Mouse (Mus musculus): ENCODE results near the gene E430018J23Rik. TPM values are rescaled to one million over a fixed set of nuclear protein-coding genes. Genes with fewer than 3 reads are reported as not detected.

E430018J23Rik gene
- total and polyA plus RNA-seq, 3 experiments = 2.2 to 7.3 (median 7.2) TPM

GRCm38 (mm10) chr7:127358472-127358871 is 35.0 kb downstream of the E430018J23Rik start:
- H3K4me3 ChIP-seq (ENCODE audit: low read depth, low read length) = no peak overlapping the region
- TF ChIP-seq CTCF (IDR thresholded peaks at IDR 0.05; ENCODE audit: low read depth, low read length) = no peak
- no peak for TF ChIP-seq GATA1 (IDR thresholded peaks at IDR 0.05; ENCODE audit: borderline replicate concordance, low read length)
- TF ChIP-seq POLR2AphosphoS5 (IDR thresholded peaks at IDR 0.05; ENCODE audit: insufficient replicate concordance, low read depth, low read length) = no peak
- no peak for TF ChIP-seq GATA2 (IDR thresholded peaks at IDR 0.05; ENCODE audit: borderline replicate concordance, low read depth, low read length)
- no peak for TF ChIP-seq TAL1 (conservative IDR thresholded peaks at IDR 0.05; ENCODE audit: low read depth, low read length)
- ATAC-seq (ENCODE audit: extremely low read depth, insufficient number of reproducible peaks, low FRiP score, poor library complexity, severe bottlenecking) = no peak
- H3K36me3 ChIP-seq (replicated peaks) = no peaks in the 10 kb centered on the region
- peaks cover 28% of the 10 kb centered on the region for H3K27me3 ChIP-seq (ENCODE audit: insufficient read depth, low read length)
- H3K9me3 ChIP-seq (replicated peaks) = 0 out of 2 replicates have a peak, but pooled peaks cover under 1% of the 10 kb centered on the region
- H3K4me1 ChIP-seq (ENCODE audit: insufficient read depth, low read depth, low read length) = peaks cover 10% of the 10 kb centered on the region
- DNase-seq (ENCODE audit: low spot score) = no peak

DNA sequence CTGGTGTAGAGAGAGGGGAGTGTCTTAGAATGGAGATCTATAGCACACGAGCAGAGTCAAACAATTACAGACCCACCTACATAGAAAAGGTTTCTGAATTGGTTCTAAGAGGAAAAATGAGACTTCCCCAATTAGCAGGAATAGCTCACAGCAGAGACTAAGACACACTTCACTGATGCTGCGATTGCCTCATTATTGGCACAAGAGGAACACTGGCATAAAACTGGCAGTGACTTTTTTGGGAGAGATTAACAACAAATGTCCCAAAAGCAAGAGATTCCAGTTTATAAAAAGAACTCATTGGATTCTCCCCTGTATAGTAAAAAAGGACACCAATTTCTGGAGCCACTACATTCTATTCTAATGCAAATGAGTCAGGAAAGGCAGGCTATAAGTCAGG is 35.6 kb downstream of the E430018J23Rik start:
- Histone ChIP-seq H3K27me3 (ENCODE audit: insufficient read depth, low read length) (peaks cover 25% of the 10 kb centered on the region), H3K36me3 (replicated peaks) (no peaks in the 10 kb centered on the region), H3K4me3 (ENCODE audit: low read depth, low read length) (no peak overlapping the region), H3K9me3 (replicated peaks) (0 out of 2 replicates have a peak, but pooled peaks cover 2% of the 10 kb centered on the region), H3K4me1 (ENCODE audit: insufficient read depth, low read depth, low read length) (peaks cover 8% of the 10 kb centered on the region)
- DNase-seq (ENCODE audit: low spot score) = no peak
- TF ChIP-seq POLR2AphosphoS5 (IDR thresholded peaks at IDR 0.05; ENCODE audit: insufficient replicate concordance, low read depth, low read length) = no peak
- TF ChIP-seq TAL1 (conservative IDR thresholded peaks at IDR 0.05; ENCODE audit: low read depth, low read length) = no peak
- no peak for TF ChIP-seq GATA2 (IDR thresholded peaks at IDR 0.05; ENCODE audit: borderline replicate concordance, low read depth, low read length)
- no peak for TF ChIP-seq GATA1 (IDR thresholded peaks at IDR 0.05; ENCODE audit: borderline replicate concordance, low read length)
- no peak for ATAC-seq (ENCODE audit: extremely low read depth, insufficient number of reproducible peaks, low FRiP score, poor library complexity, severe bottlenecking)

- no peak for DNase-seq (ENCODE audit: low spot score)
- ATAC-seq (ENCODE audit: extremely low read depth, insufficient number of reproducible peaks, low FRiP score, poor library complexity, severe bottlenecking) = no peak
- 0 out of 2 replicates have a peak, but pooled peaks cover 2% of the 10 kb centered on the region for H3K9me3 ChIP-seq (replicated peaks)
- no peak overlapping the region for H3K4me3 ChIP-seq (ENCODE audit: low read depth, low read length)
- H3K27me3 ChIP-seq (ENCODE audit: insufficient read depth, low read length) = peaks cover 27% of the 10 kb centered on the region
- TF ChIP-seq GATA2 (IDR thresholded peaks at IDR 0.05; ENCODE audit: borderline replicate concordance, low read depth, low read length) (no peak), GATA1 (IDR thresholded peaks at IDR 0.05; ENCODE audit: borderline replicate concordance, low read length) (no peak), CTCF (IDR thresholded peaks at IDR 0.05; ENCODE audit: low read depth, low read length) (no peak), TAL1 (conservative IDR thresholded peaks at IDR 0.05; ENCODE audit: low read depth, low read length) (no peak), POLR2AphosphoS5 (IDR thresholded peaks at IDR 0.05; ENCODE audit: insufficient replicate concordance, low read depth, low read length) (no peak)
- peaks cover 8% of the 10 kb centered on the region for H3K4me1 ChIP-seq (ENCODE audit: insufficient read depth, low read depth, low read length)
- no peaks in the 10 kb centered on the region for H3K36me3 ChIP-seq (replicated peaks)
Observed at GRCm38 (mm10) chr7:127355796-127356195, 37.6 kb downstream of the E430018J23Rik start.

GRCm38 (mm10) chr7:127351230-127352004 is 42.0 kb downstream of the E430018J23Rik start:
- no peak for TF ChIP-seq TAL1 (conservative IDR thresholded peaks at IDR 0.05; ENCODE audit: low read depth, low read length)
- no peak for TF ChIP-seq POLR2AphosphoS5 (IDR thresholded peaks at IDR 0.05; ENCODE audit: insufficient replicate concordance, low read depth, low read length)
- TF ChIP-seq GATA1 (IDR thresholded peaks at IDR 0.05; ENCODE audit: borderline replicate concordance, low read length) = no peak
- TF ChIP-seq CTCF (IDR thresholded peaks at IDR 0.05; ENCODE audit: low read depth, low read length) = no peak
- TF ChIP-seq GATA2 (IDR thresholded peaks at IDR 0.05; ENCODE audit: borderline replicate concordance, low read depth, low read length) = no peak
- no peaks in the 10 kb centered on the region for H3K36me3 ChIP-seq (replicated peaks)
- DNase-seq (ENCODE audit: low spot score) (no peak), ATAC-seq (ENCODE audit: extremely low read depth, insufficient number of reproducible peaks, low FRiP score, poor library complexity, severe bottlenecking) (no peak)
- peaks cover 22% of the 10 kb centered on the region for H3K27me3 ChIP-seq (ENCODE audit: insufficient read depth, low read length)
- no peak overlapping the region for H3K4me3 ChIP-seq (ENCODE audit: low read depth, low read length)
- 0 out of 2 replicates have a peak, but pooled peaks cover 2% of the 10 kb centered on the region for H3K9me3 ChIP-seq (replicated peaks)
- peaks cover 21% of the 10 kb centered on the region for H3K4me1 ChIP-seq (ENCODE audit: insufficient read depth, low read depth, low read length)

DNA sequence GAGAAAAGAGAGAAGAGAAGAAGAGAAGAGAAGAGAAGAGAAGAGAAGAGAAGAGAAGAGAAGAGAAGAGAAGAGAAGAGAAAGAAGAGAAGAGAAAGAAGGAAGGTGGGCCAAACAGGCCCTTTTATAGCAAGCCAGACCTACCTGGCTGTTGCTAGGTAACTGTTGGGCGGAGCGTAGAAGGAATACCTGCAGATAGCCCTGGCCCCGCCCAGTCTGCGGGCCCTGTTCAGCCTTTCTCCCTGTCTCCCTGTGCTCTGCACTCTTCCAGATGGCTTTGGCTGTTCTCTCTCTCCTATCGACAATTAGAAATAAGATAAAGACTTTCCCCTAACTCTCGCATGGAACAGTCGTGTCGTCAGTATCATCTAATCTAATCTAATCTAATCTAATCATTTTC is 46.8 kb downstream of the E430018J23Rik start:
- ATAC-seq (ENCODE audit: extremely low read depth, insufficient number of reproducible peaks, low FRiP score, poor library complexity, severe bottlenecking) (no peak), DNase-seq (ENCODE audit: low spot score) (no peak)
- Histone ChIP-seq H3K4me3 (ENCODE audit: low read depth, low read length) (peak overlapping the region; percentile 95; the same call in 1 of the 2 replicates), H3K9me3 (replicated peaks) (no peaks in the 10 kb centered on the region), H3K36me3 (replicated peaks) (peaks cover 23% of the 10 kb centered on the region), H3K27me3 (ENCODE audit: insufficient read depth, low read length) (peaks cover 11% of the 10 kb centered on the region), H3K4me1 (ENCODE audit: insufficient read depth, low read depth, low read length) (peaks cover 48% of the 10 kb centered on the region)
- TF ChIP-seq POLR2AphosphoS5 (IDR thresholded peaks at IDR 0.05; ENCODE audit: insufficient replicate concordance, low read depth, low read length) (no peak), GATA1 (IDR thresholded peaks at IDR 0.05; ENCODE audit: borderline replicate concordance, low read length) (no peak), CTCF (IDR thresholded peaks at IDR 0.05; ENCODE audit: low read depth, low read length) (no peak), GATA2 (IDR thresholded peaks at IDR 0.05; ENCODE audit: borderline replicate concordance, low read depth, low read length) (no peak)

DNA sequence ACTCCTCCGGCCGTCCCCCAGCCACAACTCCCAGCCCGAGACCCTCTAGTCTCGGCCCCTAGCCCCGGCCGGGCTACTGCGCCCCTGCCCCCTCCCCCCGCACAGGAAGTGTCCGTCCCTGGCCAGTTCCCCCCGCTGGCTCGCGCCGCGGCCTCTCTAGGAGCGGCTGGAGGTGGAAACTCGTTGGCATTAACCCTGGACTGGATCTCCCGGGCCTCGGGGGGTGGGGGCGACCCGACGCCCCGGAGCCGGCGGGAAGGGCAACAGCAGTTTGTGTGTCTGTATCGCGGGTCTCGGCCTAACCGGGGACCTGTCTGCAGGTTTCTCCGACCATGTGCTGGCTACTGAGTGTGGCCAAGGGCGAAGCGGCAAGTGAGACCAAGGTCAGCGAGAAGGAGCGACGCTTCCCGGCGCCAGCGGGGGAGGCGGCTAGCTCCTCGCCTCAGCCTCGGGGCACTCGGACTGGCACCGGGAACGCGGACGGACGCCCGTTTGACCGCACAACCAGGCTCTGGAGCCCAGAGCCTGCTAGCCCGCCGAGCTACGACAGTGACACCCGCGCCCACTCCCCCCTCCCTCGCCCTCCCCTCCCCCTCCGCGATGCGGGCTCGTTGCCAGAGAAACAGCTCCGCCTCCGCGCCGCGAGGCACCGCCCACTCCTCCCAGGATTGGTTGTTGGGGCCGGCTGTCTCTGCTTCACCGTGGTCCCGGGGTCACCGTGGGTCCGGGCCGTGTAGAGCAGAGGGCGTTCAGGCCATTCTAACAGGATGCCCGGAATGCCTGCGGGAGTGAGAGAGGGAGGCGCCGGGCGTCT is 47.7 kb downstream of the E430018J23Rik start, which contains the start of gene Zfp768:
Zfp768 (minus strand) TSS at position 78 of the 814 bp plus-strand sequence.
- TF ChIP-seq POLR2AphosphoS5 (IDR thresholded peaks at IDR 0.05; ENCODE audit: insufficient replicate concordance, low read depth, low read length) (no peak), TAL1 (conservative IDR thresholded peaks at IDR 0.05; ENCODE audit: low read depth, low read length) (no peak), GATA1 (IDR thresholded peaks at IDR 0.05; ENCODE audit: borderline replicate concordance, low read length) (no peak), GATA2 (IDR thresholded peaks at IDR 0.05; ENCODE audit: borderline replicate concordance, low read depth, low read length) (no peak), CTCF (IDR thresholded peaks at IDR 0.05; ENCODE audit: low read depth, low read length) (no peak)
- Histone ChIP-seq H3K4me1 (ENCODE audit: insufficient read depth, low read depth, low read length) (peaks cover 42% of the 10 kb centered on the region), H3K36me3 (replicated peaks) (peaks cover 27% of the 10 kb centered on the region), H3K9me3 (replicated peaks) (no peaks in the 10 kb centered on the region), H3K27me3 (ENCODE audit: insufficient read depth, low read length) (peaks cover 8% of the 10 kb centered on the region; the same call in 1 of the 2 replicates), H3K4me3 (ENCODE audit: low read depth, low read length) (peak within 1 kb of the TSS; percentile 95)
- DNase-seq (ENCODE audit: low spot score) = peak; percentile 94
- ATAC-seq (ENCODE audit: extremely low read depth, insufficient number of reproducible peaks, low FRiP score, poor library complexity, severe bottlenecking) = peak; percentile 91

All from G1E (cell line).